Mouse (Mus musculus) liver, postnatal 0 days (tissue): Measurements from ENCODE around the gene Vmn2r47.
"Not testable (repeated sequence)": the region's sequence is repeated elsewhere in the genome, so short reads cannot be mapped to it uniquely, and the experiment has no call there.

ENCODE experiments used
- CTCF ChIP-seq: sonication (generic); IDR thresholded peaks from 2 replicates; pipeline ENCODE4 v1.5.1; 2016; ENCODE audit warnings: antibody characterized with exemption, low read depth
- EP300 ChIP-seq: IDR thresholded peaks from 2 replicates; pipeline ENCODE4 v1.6.1; 2016; ENCODE audit warnings: antibody characterized with exemption, low read depth, mild to moderate bottlenecking

DNA sequence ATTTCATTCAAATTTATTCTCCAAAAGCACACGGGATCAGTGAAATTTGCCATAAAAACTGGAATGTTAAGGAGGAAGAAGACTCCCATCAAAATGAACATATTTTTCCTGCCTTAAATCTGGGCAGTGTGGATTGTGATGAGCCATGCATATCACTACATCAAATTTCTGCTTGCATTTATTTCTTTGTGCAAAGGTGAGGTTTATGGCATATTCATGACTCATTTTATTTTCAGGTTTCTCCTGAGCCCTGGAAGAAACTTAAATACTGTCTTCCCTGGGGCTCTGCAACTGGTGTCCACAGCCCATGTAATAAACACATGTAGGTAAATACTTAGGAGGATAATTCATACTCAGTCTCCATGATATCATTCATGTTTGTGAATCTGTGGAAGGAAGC lies 70.7 kb downstream of the Vmn2r47 start, which contains the start of gene Vmn2r46:
- not testable (repeated sequence) for TF ChIP-seq CTCF, EP300
